Mouse (Mus musculus): ENCODE measurements at regions not wholly inside any gene's neighbourhood (a gene's known extent, or its start where the extent isn't known, plus 50 kb on each side); places are given as distances from the start of the nearest gene placed in this dataset.

- Histone ChIP-seq H3K27me3 (ENCODE audit: control insufficient read depth, insufficient read depth, low read length) (no peaks in the 10 kb centered on the region), H3K4me3 (ENCODE audit: low read depth, low read length) (no peak overlapping the region), H3K4me2 (no peak overlapping the region), H3K36me3 (ENCODE audit: control insufficient read depth, insufficient read depth, low read length) (no peaks in the 10 kb centered on the region), H3K27ac (ENCODE audit: low read depth, low read length) (no peak overlapping the region), H3K4me1 (ENCODE audit: control insufficient read depth, insufficient read depth, low read length) (no peaks in the 10 kb centered on the region), H3K9ac (ENCODE audit: low read length) (no peak overlapping the region), H3K9me3 (ENCODE audit: control insufficient read depth, low read length) (no peaks in the 10 kb centered on the region)
- DNase-seq (ENCODE audit: low spot score, missing footprints) = no peak
- 87% methylated on average over 7 of the region's 7 CpGs for WGBS
- ATAC-seq (ENCODE audit: low FRiP score) = no peak
These were observed 109.8 kb upstream of the Fstl4 start for GRCm38 (mm10) chr11:52654640-52655039.

GRCm38 (mm10) chr11:52655720-52656474 lies 108.5 kb upstream of the Fstl4 start:
- Histone ChIP-seq H3K4me3 (ENCODE audit: low read depth, low read length) (no peak overlapping the region), H3K36me3 (ENCODE audit: control insufficient read depth, insufficient read depth, low read length) (no peaks in the 10 kb centered on the region), H3K9me3 (ENCODE audit: control insufficient read depth, low read length) (no peaks in the 10 kb centered on the region), H3K4me1 (ENCODE audit: control insufficient read depth, insufficient read depth, low read length) (no peaks in the 10 kb centered on the region), H3K27ac (ENCODE audit: low read depth, low read length) (no peak overlapping the region), H3K9ac (ENCODE audit: low read length) (no peak overlapping the region), H3K27me3 (ENCODE audit: control insufficient read depth, insufficient read depth, low read length) (no peaks in the 10 kb centered on the region), H3K4me2 (no peak overlapping the region)
- no peak for DNase-seq (ENCODE audit: low spot score, missing footprints)
- ATAC-seq (ENCODE audit: low FRiP score) = no peak
- WGBS = 78% methylated on average over 2 of the region's 2 CpGs

GRCm38 (mm10) chr11:52661234-52661633 lies 103.2 kb upstream of the Fstl4 start:
- Histone ChIP-seq H3K9me3 (ENCODE audit: control insufficient read depth, low read length) (no peaks in the 10 kb centered on the region), H3K27ac (ENCODE audit: low read depth, low read length) (no peak overlapping the region), H3K4me1 (ENCODE audit: control insufficient read depth, insufficient read depth, low read length) (no peaks in the 10 kb centered on the region), H3K4me3 (ENCODE audit: low read depth, low read length) (no peak overlapping the region), H3K9ac (ENCODE audit: low read length) (no peak overlapping the region), H3K4me2 (no peak overlapping the region), H3K27me3 (ENCODE audit: control insufficient read depth, insufficient read depth, low read length) (no peaks in the 10 kb centered on the region), H3K36me3 (ENCODE audit: control insufficient read depth, insufficient read depth, low read length) (no peaks in the 10 kb centered on the region)
- 78% methylated on average over 12 of the region's 12 CpGs for WGBS
- no peak for DNase-seq (ENCODE audit: low spot score, missing footprints)
- ATAC-seq (ENCODE audit: low FRiP score) = no peak

- 85% methylated on average over 15 of the region's 15 CpGs for WGBS
- Histone ChIP-seq H3K27ac (ENCODE audit: low read depth, low read length) (no peak overlapping the region), H3K4me1 (ENCODE audit: control insufficient read depth, insufficient read depth, low read length) (no peaks in the 10 kb centered on the region), H3K36me3 (ENCODE audit: control insufficient read depth, insufficient read depth, low read length) (no peaks in the 10 kb centered on the region), H3K9ac (ENCODE audit: low read length) (no peak overlapping the region), H3K4me3 (ENCODE audit: low read depth, low read length) (no peak overlapping the region), H3K9me3 (ENCODE audit: control insufficient read depth, low read length) (no peaks in the 10 kb centered on the region), H3K4me2 (no peak overlapping the region), H3K27me3 (ENCODE audit: control insufficient read depth, insufficient read depth, low read length) (no peaks in the 10 kb centered on the region)
- DNase-seq (ENCODE audit: low spot score, missing footprints) = no peak
- no peak for ATAC-seq (ENCODE audit: low FRiP score)
These were observed 102.4 kb upstream of the Fstl4 start for GRCm38 (mm10) chr11:52661894-52662593.

GRCm38 (mm10) chr11:52665343-52665742 lies 99.1 kb upstream of the Fstl4 start:
- ATAC-seq (ENCODE audit: low FRiP score) (no peak), DNase-seq (ENCODE audit: low spot score, missing footprints) (no peak)
- Histone ChIP-seq H3K4me2 (no peak overlapping the region), H3K27me3 (ENCODE audit: control insufficient read depth, insufficient read depth, low read length) (no peaks in the 10 kb centered on the region), H3K27ac (ENCODE audit: low read depth, low read length) (no peak overlapping the region), H3K4me3 (ENCODE audit: low read depth, low read length) (no peak overlapping the region), H3K4me1 (ENCODE audit: control insufficient read depth, insufficient read depth, low read length) (no peaks in the 10 kb centered on the region), H3K36me3 (ENCODE audit: control insufficient read depth, insufficient read depth, low read length) (no peaks in the 10 kb centered on the region), H3K9ac (ENCODE audit: low read length) (no peak overlapping the region), H3K9me3 (ENCODE audit: control insufficient read depth, low read length) (no peaks in the 10 kb centered on the region; the same call in 1 of the 2 replicates)
- WGBS = 78% methylated on average over 1 of the region's 1 CpGs

- ATAC-seq (ENCODE audit: low FRiP score) (no peak), DNase-seq (ENCODE audit: low spot score, missing footprints) (no peak)
- WGBS = 82% methylated on average over 6 of the region's 6 CpGs
- no peaks in the 10 kb centered on the region for H3K4me1 ChIP-seq (ENCODE audit: control insufficient read depth, insufficient read depth, low read length)
- no peak overlapping the region for H3K4me2 ChIP-seq
- H3K27ac ChIP-seq (ENCODE audit: low read depth, low read length) = no peak overlapping the region
- no peaks in the 10 kb centered on the region for H3K36me3 ChIP-seq (ENCODE audit: control insufficient read depth, insufficient read depth, low read length)
- H3K4me3 ChIP-seq (ENCODE audit: low read depth, low read length) = no peak overlapping the region
- no peak overlapping the region for H3K9ac ChIP-seq (ENCODE audit: low read length)
- H3K9me3 ChIP-seq (ENCODE audit: control insufficient read depth, low read length) = no peaks in the 10 kb centered on the region
- H3K27me3 ChIP-seq (ENCODE audit: control insufficient read depth, insufficient read depth, low read length) = no peaks in the 10 kb centered on the region
These were observed 89.4 kb upstream of the Fstl4 start for GRCm38 (mm10) chr11:52675022-52675421.

GRCm38 (mm10) chr11:52678259-52678658 lies 86.2 kb upstream of the Fstl4 start:
- 72% methylated on average over 4 of the region's 4 CpGs for WGBS
- no peak overlapping the region for H3K4me2 ChIP-seq

DNA sequence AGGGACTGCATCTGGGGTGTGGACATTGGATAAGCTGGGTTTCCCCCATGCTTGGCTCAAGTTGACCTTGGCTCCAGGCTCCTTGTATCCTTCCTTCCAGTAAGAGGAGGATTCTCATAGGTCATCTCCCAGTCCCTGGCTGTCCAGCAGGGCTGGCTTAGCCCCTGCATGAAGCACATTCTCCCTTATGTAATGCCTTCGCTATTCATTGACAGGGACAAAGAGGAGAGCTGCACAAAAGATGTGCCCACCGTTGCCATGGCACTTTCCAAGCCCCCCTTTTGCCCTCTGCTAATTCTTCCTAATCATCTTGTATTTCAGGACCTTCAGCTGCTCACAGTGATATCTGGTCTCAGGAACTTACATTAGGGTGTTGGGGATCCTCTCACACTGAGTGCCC lies 79.0 kb upstream of the Fstl4 start:
- peak; percentile 72 for ATAC-seq (ENCODE audit: low FRiP score)
- Histone ChIP-seq H3K9me3 (ENCODE audit: control insufficient read depth, low read length) (peaks cover 3% of the 10 kb centered on the region; the same call in 1 of the 2 replicates), H3K27ac (ENCODE audit: low read depth, low read length) (no peak overlapping the region), H3K36me3 (ENCODE audit: control insufficient read depth, insufficient read depth, low read length) (no peaks in the 10 kb centered on the region), H3K9ac (ENCODE audit: low read length) (no peak overlapping the region), H3K27me3 (ENCODE audit: control insufficient read depth, insufficient read depth, low read length) (no peaks in the 10 kb centered on the region), H3K4me2 (no peak overlapping the region), H3K4me1 (ENCODE audit: control insufficient read depth, insufficient read depth, low read length) (peaks cover 4% of the 10 kb centered on the region), H3K4me3 (ENCODE audit: low read depth, low read length) (no peak overlapping the region)
- WGBS = 42% methylated on average over 2 of the region's 2 CpGs
- DNase-seq (ENCODE audit: low spot score, missing footprints) = peak; percentile 85

More at GRCm38 (mm10) chr11:52678259-52678658, 86.2 kb upstream of the Fstl4 start:
- Histone ChIP-seq H3K27ac (ENCODE audit: low read depth, low read length) (no peak overlapping the region), H3K4me1 (ENCODE audit: control insufficient read depth, insufficient read depth, low read length) (no peaks in the 10 kb centered on the region), H3K9ac (ENCODE audit: low read length) (no peak overlapping the region), H3K27me3 (ENCODE audit: control insufficient read depth, insufficient read depth, low read length) (no peaks in the 10 kb centered on the region), H3K9me3 (ENCODE audit: control insufficient read depth, low read length) (peaks cover 3% of the 10 kb centered on the region; the same call in 1 of the 2 replicates), H3K36me3 (ENCODE audit: control insufficient read depth, insufficient read depth, low read length) (no peaks in the 10 kb centered on the region), H3K4me3 (ENCODE audit: low read depth, low read length) (no peak overlapping the region)
- ATAC-seq (ENCODE audit: low FRiP score) = no peak
- DNase-seq (ENCODE audit: low spot score, missing footprints) = no peak

- no peak overlapping the region for H3K4me2 ChIP-seq
- no peak overlapping the region for H3K9ac ChIP-seq (ENCODE audit: low read length)
- no peak for DNase-seq (ENCODE audit: low spot score, missing footprints)
- ATAC-seq (ENCODE audit: low FRiP score) = no peak
- no peaks in the 10 kb centered on the region for H3K9me3 ChIP-seq (ENCODE audit: control insufficient read depth, low read length)
- no peaks in the 10 kb centered on the region for H3K4me1 ChIP-seq (ENCODE audit: control insufficient read depth, insufficient read depth, low read length)
- no peaks in the 10 kb centered on the region for H3K36me3 ChIP-seq (ENCODE audit: control insufficient read depth, insufficient read depth, low read length)
- no peak overlapping the region for H3K27ac ChIP-seq (ENCODE audit: low read depth, low read length)
- H3K27me3 ChIP-seq (ENCODE audit: control insufficient read depth, insufficient read depth, low read length) = no peaks in the 10 kb centered on the region
- no peak overlapping the region for H3K4me3 ChIP-seq (ENCODE audit: low read depth, low read length)
- WGBS = 82% methylated on average over 3 of the region's 3 CpGs
These were observed 71.7 kb upstream of the Fstl4 start for GRCm38 (mm10) chr11:52692701-52693100.
